Mouse (Mus musculus) hindbrain, embryonic 16.5 days (tissue): Measurements from ENCODE around the gene Cfap126. TPM values are rescaled to one million over a fixed set of nuclear protein-coding genes. Genes with fewer than 3 reads are reported as not detected.
A peak's percentile ranks its signal among the peaks of the same experiment; 100 is the strongest.
"Not testable (repeated sequence)": the region's sequence is repeated elsewhere in the genome, so short reads cannot be mapped to it uniquely, and the experiment has no call there.

Experiments
- ATAC-seq: fragments of 200-750 bp; cut with Nextera tagmentation; 2 replicates; pipeline ENCODE4 v1.8.0; 2017; ENCODE audit warnings: moderate TSS enrichment, moderate library complexity
- H3K27ac ChIP-seq: fragments of 300-500 bp; sonication (generic); 2 replicates; pipeline ENCODE4 v1.5.1; 2014; ENCODE audit warnings: low read depth, mild to moderate bottlenecking, control low read depth, low read length, moderate library complexity
- H3K27me3 ChIP-seq: fragments of 300-500 bp; sonication (generic); replicated peaks from 2 replicates; pipeline ENCODE4 v1.6.1; 2014; ENCODE audit warnings: low read length; ENCODE audit not compliant: control insufficient read depth, insufficient read depth
- H3K36me3 ChIP-seq: fragments of 300-500 bp; sonication (generic); 2 replicates; pipeline ENCODE4 v1.6.1; 2014; ENCODE audit warnings: mild to moderate bottlenecking, low read length, moderate library complexity, mixed read lengths; ENCODE audit not compliant: control insufficient read depth, insufficient read depth
- H3K4me1 ChIP-seq: fragments of 300-500 bp; sonication (generic); 2 replicates; pipeline ENCODE4 v1.6.1; 2014; ENCODE audit warnings: low read depth, low read length; ENCODE audit not compliant: control insufficient read depth, insufficient read depth
- H3K4me2 ChIP-seq: fragments of 300-500 bp; sonication (generic); 2 replicates; pipeline ENCODE4 v1.6.1; 2014; ENCODE audit warnings: mild to moderate bottlenecking, low read length, control low read depth, moderate library complexity
- H3K4me3 ChIP-seq: fragments of 300-500 bp; sonication (generic); 2 replicates; pipeline ENCODE4 v1.5.1; 2014; ENCODE audit warnings: mild to moderate bottlenecking, low read length, control low read depth, moderate library complexity
- H3K9ac ChIP-seq: fragments of 300-500 bp; sonication (generic); 2 replicates; pipeline ENCODE4 v1.6.1; 2014; ENCODE audit warnings: low read depth, mild to moderate bottlenecking, control low read depth, low read length, moderate library complexity
- H3K9me3 ChIP-seq: fragments of 300-500 bp; sonication (generic); 2 replicates; pipeline ENCODE4 v1.6.1; 2014; ENCODE audit warnings: mild to moderate bottlenecking, low read length, moderate library complexity; ENCODE audit not compliant: control insufficient read depth
- WGBS: fragments of 180-500 bp; shearing (Covaris S2); extraction: QIAGEN DNeasy Blood & Tissue Kit; methylation state at CpG from one replicate; pipeline ENCODE4 v1.1.7; 2014; 5-methylcytosine and 5-hydroxymethylcytosine counted together
- polyA plus RNA-seq: library from polyadenylated mRNA; unstranded; fragments of >200 nt; fragmentation: Nextera tagmentation; extraction: Ambion mirVana; gene quantifications from 2 replicates; pipeline ENCODE4 v1.2.1, GENCODE M21; 2015

The Cfap126 gene
- 11.6 and 11.8 TPM in 2 replicates for polyA plus RNA-seq

DNA sequence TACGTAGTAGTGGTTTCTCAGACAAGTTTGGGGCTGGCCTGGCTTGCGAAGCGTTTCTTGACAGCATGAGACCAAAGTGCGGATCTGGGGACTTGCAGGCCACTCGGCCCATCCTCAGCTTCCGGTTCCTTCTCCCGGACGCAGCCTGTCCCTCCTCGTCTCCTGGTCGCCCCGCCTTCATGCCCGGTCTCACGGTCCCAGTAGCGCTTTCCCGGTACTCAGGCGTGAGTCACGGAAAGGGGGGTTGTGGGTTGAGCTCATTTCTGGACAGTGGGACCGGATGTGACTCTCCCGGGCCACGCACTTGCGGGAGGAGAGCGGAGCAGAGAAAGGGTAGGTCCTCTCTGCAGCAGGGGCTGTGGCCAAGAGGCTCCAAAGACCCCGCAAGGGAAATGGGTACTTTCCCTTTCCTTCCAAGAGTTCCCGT, at the start of gene Cfap126:
Gene Cfap126, plus strand, starts transcription at position 46 of the 427 bp plus-strand sequence.
- peak within 1 kb of the TSS; percentile 6; the same call in 1 of the 2 replicates for H3K27ac ChIP-seq
- no peaks in the 10 kb centered on the region for H3K9me3 ChIP-seq
- ATAC-seq = peak; percentile 12; the same call in 1 of the 2 replicates
- H3K4me3 ChIP-seq = peak within 1 kb of the TSS; percentile 50
- H3K36me3 ChIP-seq = no peaks in the 10 kb centered on the region
- H3K9ac ChIP-seq = peak within 1 kb of the TSS; percentile 69
- H3K27me3 ChIP-seq = no peaks in the 10 kb centered on the region
- peaks cover 16% of the 10 kb centered on the region for H3K4me1 ChIP-seq
- under 1% methylated on average over 24 of the region's 24 CpGs for WGBS
- H3K4me2 ChIP-seq = peak within 1 kb of the TSS; percentile 90

DNA sequence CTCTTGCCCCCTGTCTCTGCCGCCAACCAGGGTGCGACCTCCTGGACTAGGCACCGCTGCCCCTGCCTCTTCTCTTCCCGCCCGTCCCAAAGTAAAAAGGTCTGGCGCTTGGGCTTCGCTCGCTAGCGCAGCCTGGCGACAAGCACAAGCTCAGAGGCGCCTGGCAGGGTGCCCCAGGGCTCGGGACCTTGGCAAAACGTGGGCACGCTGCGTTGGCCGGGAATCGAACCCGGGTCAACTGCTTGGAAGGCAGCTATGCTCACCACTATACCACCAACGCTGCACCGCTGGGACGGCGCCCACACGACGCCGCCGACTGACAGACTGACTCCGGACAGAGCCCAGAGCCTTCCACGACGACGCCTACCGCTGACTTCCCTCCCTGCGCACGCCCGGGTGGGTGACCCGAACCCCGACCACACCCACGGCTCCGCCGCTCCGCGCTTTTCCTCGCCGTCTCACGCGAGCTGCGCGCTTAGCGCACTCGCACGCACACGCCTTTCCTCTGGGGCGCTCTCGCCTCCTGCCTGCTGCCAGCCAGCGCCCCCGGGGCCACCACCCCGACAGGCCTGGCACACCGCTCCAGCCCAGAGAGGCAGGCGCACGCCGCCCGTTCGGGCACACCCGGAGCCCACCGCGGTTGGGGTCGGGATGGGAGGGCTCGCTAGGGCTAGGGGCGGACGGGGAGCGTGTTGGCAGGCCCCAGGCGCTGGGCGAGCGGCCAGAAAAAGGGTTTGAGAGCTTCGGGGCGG, 49.1 kb upstream of the Cfap126 start, which contains the start of gene Fcgr3:
Gene Fcgr3, minus strand, starts transcription at position 445 of the 752 bp plus-strand sequence.
- H3K4me3 ChIP-seq = peak within 1 kb of the TSS; percentile 35
- peaks cover 30% of the 10 kb centered on the region for H3K27me3 ChIP-seq
- not testable (repeated sequence) for H3K27ac ChIP-seq, H3K9ac ChIP-seq, H3K36me3 ChIP-seq, H3K9me3 ChIP-seq, H3K4me1 ChIP-seq
- WGBS = 2% methylated on average over 36 of the region's 75 CpGs
- ATAC-seq = peak; percentile 57
- peak within 1 kb of the TSS; percentile 50 for H3K4me2 ChIP-seq

DNA sequence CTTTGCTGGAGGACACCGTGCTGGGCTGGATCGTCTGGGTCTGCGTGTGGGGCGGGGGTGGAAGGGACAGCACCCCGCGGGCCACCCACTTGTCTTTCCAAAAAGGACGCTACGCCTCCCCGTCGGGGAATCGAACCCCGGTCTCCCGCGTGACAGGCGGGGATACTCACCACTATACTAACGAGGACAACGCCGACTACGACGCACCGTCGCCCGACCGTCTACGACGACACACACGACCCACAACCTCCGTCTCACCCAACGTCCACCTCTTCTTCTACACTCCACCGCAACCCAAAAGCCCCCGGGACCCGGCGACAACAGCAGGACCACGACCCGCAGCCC, 48.5 kb upstream of the Cfap126 start:
- peaks cover 31% of the 10 kb centered on the region for H3K27me3 ChIP-seq
- not testable (repeated sequence) for H3K9ac ChIP-seq, H3K27ac ChIP-seq, H3K36me3 ChIP-seq, H3K9me3 ChIP-seq, H3K4me1 ChIP-seq
- peak; percentile 47 for ATAC-seq
- H3K4me2 ChIP-seq = peak overlapping the region; percentile 45
- under 1% methylated on average over 15 of the region's 35 CpGs for WGBS
- peak overlapping the region; percentile 35 for H3K4me3 ChIP-seq

GRCm38 (mm10) chr1:171065768-171066167, 48.0 kb upstream of the Cfap126 start:
- 6% methylated on average over 26 of the region's 45 CpGs for WGBS
- H3K4me1 ChIP-seq, H3K36me3 ChIP-seq, H3K9me3 ChIP-seq, H3K27ac ChIP-seq, H3K9ac ChIP-seq: not testable (repeated sequence)
- ATAC-seq = peak; percentile 13
- Histone ChIP-seq H3K4me3 (peak overlapping the region; percentile 29; the same call in 1 of the 2 replicates), H3K4me2 (peak overlapping the region; percentile 44), H3K27me3 (peaks cover 31% of the 10 kb centered on the region)

- H3K27me3 ChIP-seq = peaks cover 31% of the 10 kb centered on the region
- H3K9me3 ChIP-seq, H3K27ac ChIP-seq, H3K9ac ChIP-seq, H3K36me3 ChIP-seq, H3K4me1 ChIP-seq, H3K4me3 ChIP-seq, H3K4me2 ChIP-seq: not testable (repeated sequence)
- WGBS = 51% methylated on average over 2 of the region's 10 CpGs
- peak; percentile 63 for ATAC-seq
These were observed 47.1 kb upstream of the Cfap126 start for GRCm38 (mm10) chr1:171066583-171066982.

DNA sequence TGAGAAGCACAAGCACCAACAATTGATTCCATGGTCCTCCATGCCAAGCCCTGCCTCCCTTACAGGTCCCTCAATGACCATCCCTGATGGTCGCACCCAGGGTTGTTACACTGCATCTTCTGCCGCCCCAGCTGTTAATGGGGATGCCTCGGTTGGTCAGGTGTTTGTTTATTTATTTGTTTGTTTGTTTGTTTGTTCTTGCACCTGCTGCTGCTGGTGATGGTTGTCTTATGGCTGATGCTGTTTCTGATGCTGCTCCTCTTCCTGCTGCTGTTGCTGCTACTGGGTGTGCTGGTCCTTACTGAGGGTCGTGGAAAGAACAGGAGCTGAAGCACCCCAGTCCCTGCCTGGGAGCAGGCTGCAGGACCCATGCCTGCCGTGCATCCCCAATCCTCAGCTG, 45.8 kb upstream of the Cfap126 start:
- H3K4me2 ChIP-seq, ATAC-seq, H3K36me3 ChIP-seq, H3K9me3 ChIP-seq, H3K9ac ChIP-seq, H3K4me1 ChIP-seq, H3K4me3 ChIP-seq, H3K27ac ChIP-seq: not testable (repeated sequence)
- H3K27me3 ChIP-seq = peaks cover 29% of the 10 kb centered on the region
- 58% methylated on average over 5 of the region's 5 CpGs for WGBS

DNA sequence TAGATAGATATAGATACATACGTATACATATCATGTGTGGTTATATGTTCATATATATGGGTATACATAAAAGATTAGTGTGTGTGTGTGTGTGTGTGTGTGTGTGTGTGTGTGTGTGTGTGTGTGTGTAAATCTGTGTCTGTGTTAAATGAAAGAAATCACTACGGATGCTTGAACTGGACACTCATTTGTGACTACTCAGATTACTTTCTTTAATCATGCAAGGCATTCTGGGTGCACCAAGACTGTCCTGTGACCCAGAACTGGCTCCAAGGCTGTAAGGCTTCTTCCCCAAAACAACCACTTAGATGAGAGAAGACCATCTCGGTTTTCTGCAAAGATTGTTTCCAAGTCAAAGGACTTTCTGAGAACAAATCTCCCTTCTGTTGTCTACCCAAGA, 44.2 kb upstream of the Cfap126 start:
- WGBS = 67% methylated on average over 3 of the region's 3 CpGs
- not testable (repeated sequence) for H3K4me2 ChIP-seq, ATAC-seq, H3K9me3 ChIP-seq, H3K4me1 ChIP-seq, H3K27ac ChIP-seq, H3K9ac ChIP-seq, H3K4me3 ChIP-seq, H3K36me3 ChIP-seq
- H3K27me3 ChIP-seq = peaks cover 26% of the 10 kb centered on the region

DNA sequence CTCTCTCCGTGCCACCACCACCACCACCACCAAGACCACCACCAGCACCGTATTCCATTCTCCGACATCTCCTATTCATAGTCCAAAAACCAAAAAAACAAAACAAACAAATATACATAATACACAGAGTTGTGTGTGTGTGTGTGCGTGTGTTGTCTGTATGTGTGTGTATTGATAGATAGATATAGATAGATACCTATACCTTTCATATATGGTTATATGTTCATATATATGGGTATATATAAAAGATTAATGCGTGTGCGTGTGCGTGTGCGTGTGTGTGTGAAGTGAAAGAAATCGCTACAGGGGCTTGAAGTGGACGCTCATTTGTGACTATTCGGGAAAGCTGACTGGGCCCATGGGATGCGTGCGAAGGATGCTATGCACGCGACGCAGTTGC, 42.8 kb upstream of the Cfap126 start:
- H3K9ac ChIP-seq, ATAC-seq, H3K36me3 ChIP-seq, H3K9me3 ChIP-seq, H3K27ac ChIP-seq, H3K4me1 ChIP-seq: not testable (repeated sequence)
- 22% methylated on average over 11 of the region's 16 CpGs for WGBS
- peak overlapping the region; percentile 22; the same call in 1 of the 2 replicates for H3K4me3 ChIP-seq
- peaks cover 20% of the 10 kb centered on the region for H3K27me3 ChIP-seq
- peak overlapping the region; percentile 23; the same call in 1 of the 2 replicates for H3K4me2 ChIP-seq

- not testable (repeated sequence) for H3K9me3 ChIP-seq, H3K4me3 ChIP-seq, H3K9ac ChIP-seq, H3K27ac ChIP-seq, H3K4me2 ChIP-seq, H3K36me3 ChIP-seq, H3K4me1 ChIP-seq
- no CpG with 5 or more reads among the region's 35 CpGs for WGBS
- peak; percentile 29 for ATAC-seq
- peaks cover 16% of the 10 kb centered on the region for H3K27me3 ChIP-seq
These were observed 42.0 kb upstream of the Cfap126 start for GRCm38 (mm10) chr1:171071726-171072125.
